Mouse (Mus musculus): ENCODE data around the gene Rps6ka2. TPM values are rescaled to one million over a fixed set of nuclear protein-coding genes. Genes with fewer than 3 reads are reported as not detected.
A peak's percentile ranks its signal among the peaks of the same experiment; 100 is the strongest.

The Rps6ka2 gene
- polyA plus RNA-seq, 1 experiment from 2014 or later, result 37.5 TPM

DNA sequence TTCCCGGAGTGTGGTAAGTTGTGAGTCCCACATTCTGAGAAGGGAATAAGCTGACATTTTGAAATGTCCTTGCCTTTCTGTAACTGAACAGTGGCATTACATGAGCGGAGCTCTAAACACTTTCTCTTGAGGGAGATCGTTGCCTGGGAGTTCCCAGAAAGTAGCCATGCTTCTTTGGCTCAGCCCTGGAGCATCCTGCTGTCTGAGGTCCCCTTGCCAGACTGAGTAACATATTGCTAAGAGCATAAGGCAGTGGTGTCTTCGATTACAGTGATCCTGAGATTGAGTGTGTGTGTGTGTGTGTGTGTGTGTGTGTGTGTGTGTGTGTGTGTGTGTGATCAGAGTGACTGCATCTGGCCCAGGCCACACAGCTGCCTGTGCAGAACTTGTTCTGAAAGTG lies 61.4 kb downstream of the Rps6ka2 start:
- Histone ChIP-seq H3K36me3 (peaks cover 34% of the 10 kb centered on the region), H3K4me2 (no peak overlapping the region), H3K4me1 (peaks cover 29% of the 10 kb centered on the region), H3K27me3 (replicated peaks) (no peaks in the 10 kb centered on the region), H3K9ac (no peak overlapping the region), H3K27ac (replicated peaks) (no peak overlapping the region), H3K9me3 (no peaks in the 10 kb centered on the region), H3K4me3 (no peak overlapping the region)
- 83% methylated on average over 4 of the region's 4 CpGs for WGBS
- ATAC-seq (ENCODE audit: extremely low read depth, insufficient number of reproducible peaks, low FRiP score, low TSS enrichment), result no peak

DNA sequence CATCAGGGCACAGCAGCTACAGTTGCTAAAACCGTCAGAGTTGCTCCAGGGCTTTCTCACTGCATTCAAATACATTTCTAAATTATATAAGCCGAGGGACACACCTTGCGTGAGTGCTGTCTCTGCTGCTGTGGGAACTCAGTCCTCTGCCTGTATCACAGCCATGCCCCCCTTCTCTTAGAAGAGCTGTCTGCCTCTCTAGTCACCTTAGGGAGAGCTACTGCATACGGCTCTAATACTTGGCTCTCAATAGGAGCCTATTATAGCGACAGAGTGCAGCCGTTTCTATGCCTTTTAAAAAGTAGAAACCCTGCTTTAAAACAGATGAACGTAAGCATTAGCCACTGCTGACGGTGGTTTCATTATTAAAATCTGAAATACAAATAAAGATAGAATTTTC lies 61.9 kb downstream of the Rps6ka2 start:
- Histone ChIP-seq H3K27me3 (replicated peaks) (no peaks in the 10 kb centered on the region), H3K4me3 (no peak overlapping the region), H3K9me3 (no peaks in the 10 kb centered on the region), H3K36me3 (peaks cover 39% of the 10 kb centered on the region), H3K27ac (replicated peaks) (no peak overlapping the region), H3K4me1 (peaks cover 24% of the 10 kb centered on the region), H3K9ac (no peak overlapping the region), H3K4me2 (no peak overlapping the region)
- WGBS, result 80% methylated on average over 8 of the region's 8 CpGs
- ATAC-seq (ENCODE audit: extremely low read depth, insufficient number of reproducible peaks, low FRiP score, low TSS enrichment), result no peak

DNA sequence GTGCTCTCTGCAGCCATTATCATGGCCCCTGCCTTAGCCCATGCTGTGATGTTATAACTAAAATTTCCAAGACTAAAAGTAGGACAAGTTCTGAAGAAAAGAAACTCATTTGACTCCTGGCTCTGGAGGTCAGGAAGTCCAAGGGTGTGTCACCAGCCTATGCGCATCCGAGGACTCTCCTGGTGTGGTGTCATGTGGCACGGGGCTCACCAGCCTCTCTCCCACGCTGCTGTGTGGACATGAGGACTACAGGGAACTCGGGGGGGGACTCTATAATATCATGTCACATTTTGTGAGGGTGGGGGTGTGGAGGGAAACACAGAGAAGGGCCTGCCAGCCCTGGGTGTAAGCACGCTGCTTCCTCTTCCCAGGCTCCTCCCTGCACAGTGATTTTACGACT lies 62.5 kb downstream of the Rps6ka2 start:
- H3K27ac ChIP-seq (replicated peaks), result no peak overlapping the region
- H3K9ac ChIP-seq, result no peak overlapping the region
- 68% methylated on average over 7 of the region's 7 CpGs for WGBS
- H3K9me3 ChIP-seq, result no peaks in the 10 kb centered on the region
- peaks cover 45% of the 10 kb centered on the region for H3K36me3 ChIP-seq
- H3K4me3 ChIP-seq, result no peak overlapping the region
- no peaks in the 10 kb centered on the region for H3K27me3 ChIP-seq (replicated peaks)
- H3K4me1 ChIP-seq, result peaks cover 18% of the 10 kb centered on the region
- no peak for ATAC-seq (ENCODE audit: extremely low read depth, insufficient number of reproducible peaks, low FRiP score, low TSS enrichment)
- no peak overlapping the region for H3K4me2 ChIP-seq

DNA sequence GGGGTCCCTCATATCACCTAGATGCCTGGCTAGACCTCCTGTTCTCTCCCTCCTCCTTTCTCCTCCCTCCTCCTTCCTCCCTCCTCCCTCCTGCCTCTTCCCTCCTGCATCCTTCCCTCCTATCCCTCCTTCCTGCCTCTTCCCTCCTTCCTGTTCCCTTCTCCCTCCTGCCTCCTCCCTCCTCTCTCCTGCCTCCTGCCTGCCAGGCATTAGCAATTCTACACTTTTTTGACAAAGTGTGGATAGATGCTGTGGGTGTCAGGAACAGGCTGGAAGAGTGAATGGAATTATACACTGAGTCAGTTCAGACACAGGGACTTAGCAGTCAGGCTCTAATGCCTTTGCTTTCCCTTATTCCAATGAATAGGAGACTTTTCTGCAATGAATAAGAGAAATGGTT lies 63.3 kb downstream of the Rps6ka2 start:
- Histone ChIP-seq H3K27me3 (replicated peaks) (no peaks in the 10 kb centered on the region), H3K36me3 (peaks cover 53% of the 10 kb centered on the region), H3K4me3 (no peak overlapping the region), H3K9ac (no peak overlapping the region), H3K4me1 (peaks cover 11% of the 10 kb centered on the region), H3K4me2 (no peak overlapping the region), H3K9me3 (no peaks in the 10 kb centered on the region), H3K27ac (replicated peaks) (no peak overlapping the region)
- no peak for ATAC-seq (ENCODE audit: extremely low read depth, insufficient number of reproducible peaks, low FRiP score, low TSS enrichment)

DNA sequence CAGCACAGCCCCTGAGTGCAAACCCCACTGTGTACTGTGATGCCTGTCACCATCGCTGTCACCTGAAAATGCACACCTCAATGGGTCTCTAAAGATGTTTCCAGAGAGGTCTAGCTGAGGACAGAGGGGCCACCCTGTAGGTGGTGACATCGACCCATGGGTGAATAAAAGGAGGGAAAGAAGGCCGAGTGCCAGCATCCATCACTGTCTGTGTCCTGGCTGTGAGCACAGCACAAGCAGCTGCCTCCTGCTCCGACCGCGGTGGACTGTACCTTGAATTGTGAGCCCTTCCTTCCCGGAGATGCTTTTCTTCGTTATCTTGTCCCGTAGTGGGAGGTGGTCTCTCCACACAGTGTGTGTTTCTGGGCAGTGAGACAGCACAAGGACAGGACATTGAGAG lies 67.8 kb downstream of the Rps6ka2 start:
- no peak for ATAC-seq (ENCODE audit: extremely low read depth, insufficient number of reproducible peaks, low FRiP score, low TSS enrichment)

DNA sequence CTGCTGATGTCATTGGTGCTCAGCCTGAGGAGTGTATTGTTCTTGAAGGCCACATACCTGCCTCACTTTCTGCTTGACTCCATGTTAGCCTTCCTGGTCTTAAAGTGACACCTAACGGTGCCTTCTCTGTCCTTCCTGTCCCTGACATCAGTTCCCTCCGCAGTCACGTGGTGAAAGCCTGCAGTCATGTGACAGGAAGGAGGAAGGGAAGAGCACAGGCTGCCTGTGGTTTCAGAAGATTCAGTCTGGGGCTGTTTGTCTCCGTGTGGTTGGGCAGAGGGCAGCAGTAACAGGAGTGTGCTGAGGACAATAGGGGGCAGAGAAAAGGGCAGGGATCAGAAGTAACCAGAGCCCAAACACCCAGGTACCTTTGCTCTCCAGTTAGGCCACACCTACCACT lies 68.9 kb downstream of the Rps6ka2 start:
- no peak overlapping the region for H3K27ac ChIP-seq (replicated peaks)
- no peaks in the 10 kb centered on the region for H3K27me3 ChIP-seq (replicated peaks)
- H3K4me1 ChIP-seq, result no peaks in the 10 kb centered on the region
- H3K9ac ChIP-seq, result no peak overlapping the region
- H3K4me2 ChIP-seq, result no peak overlapping the region
- no peaks in the 10 kb centered on the region for H3K9me3 ChIP-seq
- 62% methylated on average over 4 of the region's 4 CpGs for WGBS
- ATAC-seq (ENCODE audit: extremely low read depth, insufficient number of reproducible peaks, low FRiP score, low TSS enrichment), result no peak
- no peak overlapping the region for H3K4me3 ChIP-seq
- peaks cover 42% of the 10 kb centered on the region for H3K36me3 ChIP-seq

More for the DNA sequence above, 67.8 kb downstream of the Rps6ka2 start:
- no peak overlapping the region for H3K4me3 ChIP-seq
- peaks cover 42% of the 10 kb centered on the region for H3K36me3 ChIP-seq
- H3K27me3 ChIP-seq (replicated peaks), result no peaks in the 10 kb centered on the region
- H3K27ac ChIP-seq (replicated peaks), result no peak overlapping the region
- H3K4me1 ChIP-seq, result no peaks in the 10 kb centered on the region
- no peak overlapping the region for H3K9ac ChIP-seq
- 81% methylated on average over 9 of the region's 9 CpGs for WGBS
- H3K4me2 ChIP-seq, result no peak overlapping the region
- no peaks in the 10 kb centered on the region for H3K9me3 ChIP-seq

DNA sequence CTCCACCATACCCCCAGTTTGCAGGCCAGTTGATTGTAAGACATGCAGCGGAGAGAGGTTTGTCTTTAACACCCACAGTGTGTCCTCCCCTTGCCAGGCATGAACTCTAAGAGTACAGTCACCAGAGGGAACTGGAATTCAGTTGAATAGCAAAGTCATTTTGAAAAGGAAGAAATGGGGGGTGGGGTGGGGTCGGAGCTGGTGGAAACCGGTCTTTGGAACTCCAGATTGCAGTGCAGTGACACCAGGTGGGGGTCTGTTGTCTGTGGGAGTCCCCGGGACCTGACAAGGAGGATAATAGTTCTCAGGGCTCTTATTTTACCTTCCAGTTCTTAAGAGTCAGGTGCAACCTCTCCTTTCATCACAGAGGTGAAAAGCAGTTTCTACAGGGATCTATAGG lies 70.6 kb downstream of the Rps6ka2 start:
- Histone ChIP-seq H3K9me3 (no peaks in the 10 kb centered on the region), H3K27ac (replicated peaks) (no peak overlapping the region), H3K27me3 (replicated peaks) (no peaks in the 10 kb centered on the region), H3K9ac (no peak overlapping the region), H3K4me1 (peaks cover 10% of the 10 kb centered on the region), H3K4me2 (no peak overlapping the region), H3K4me3 (no peak overlapping the region), H3K36me3 (peaks cover 38% of the 10 kb centered on the region)
- 74% methylated on average over 4 of the region's 4 CpGs for WGBS
- ATAC-seq (ENCODE audit: extremely low read depth, insufficient number of reproducible peaks, low FRiP score, low TSS enrichment), result no peak

DNA sequence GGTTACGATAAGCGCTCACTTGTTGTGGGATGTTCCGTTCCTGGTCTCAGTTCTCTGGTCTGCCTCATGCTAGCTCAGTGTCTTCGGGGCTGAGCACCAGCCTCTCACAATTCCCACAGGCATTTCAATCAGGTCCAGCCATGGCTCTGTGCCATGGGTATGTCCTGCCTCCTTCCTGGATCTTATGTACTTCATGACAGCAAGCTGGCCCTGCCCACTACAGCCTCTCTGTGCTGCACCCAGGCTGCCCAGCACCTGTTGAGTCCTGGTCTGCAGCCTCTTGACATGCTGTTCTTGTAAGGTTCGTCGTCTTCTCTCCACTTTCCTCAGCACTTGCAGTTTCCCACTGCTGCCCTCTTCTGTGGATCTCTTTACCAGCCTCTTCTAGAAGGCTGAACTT lies 75.2 kb downstream of the Rps6ka2 start:
- no peaks in the 10 kb centered on the region for H3K27me3 ChIP-seq (replicated peaks)
- no peak overlapping the region for H3K4me3 ChIP-seq
- H3K27ac ChIP-seq (replicated peaks), result no peak overlapping the region
- WGBS, result 79% methylated on average over 6 of the region's 6 CpGs
- peaks cover 10% of the 10 kb centered on the region for H3K4me1 ChIP-seq
- H3K9ac ChIP-seq, result 0 out of 2 replicates have a peak overlapping the region, but pooled peaks have one; percentile 5
- no peaks in the 10 kb centered on the region for H3K9me3 ChIP-seq
- H3K4me2 ChIP-seq, result no peak overlapping the region
- H3K36me3 ChIP-seq, result peaks cover 33% of the 10 kb centered on the region
- no peak for ATAC-seq (ENCODE audit: extremely low read depth, insufficient number of reproducible peaks, low FRiP score, low TSS enrichment)

DNA sequence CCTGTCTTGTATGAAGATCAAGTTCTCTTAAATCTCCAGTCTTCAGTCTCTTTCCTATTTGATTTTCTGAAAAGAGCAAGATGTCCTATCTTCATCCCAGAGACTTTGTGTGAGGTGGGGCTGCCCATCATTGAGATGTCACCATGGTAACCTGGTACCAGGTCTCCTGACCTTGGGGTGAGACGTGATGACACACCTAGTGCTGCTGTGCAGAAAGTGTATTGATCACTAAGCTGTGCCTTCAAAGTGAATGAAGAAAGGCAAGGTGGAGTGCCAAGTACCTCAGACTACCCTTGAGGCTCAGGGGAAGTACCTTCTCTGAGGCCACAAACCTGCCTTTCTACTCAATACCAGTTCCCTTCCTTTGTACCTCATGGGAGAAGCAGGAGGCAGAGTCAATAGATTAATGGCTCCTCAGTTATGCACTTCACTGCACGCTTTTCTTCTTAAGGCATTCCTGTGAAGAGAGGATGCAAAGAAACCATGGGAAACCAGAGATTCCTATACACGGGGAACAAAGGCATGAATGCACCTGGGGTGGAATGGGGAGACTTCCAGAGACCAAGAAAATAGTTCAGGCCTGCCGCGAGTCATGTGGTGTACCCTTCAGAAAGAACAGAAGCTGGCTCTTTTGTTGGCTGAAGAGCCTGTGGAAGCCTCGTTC lies 77.1 kb downstream of the Rps6ka2 start:
- H3K27me3 ChIP-seq (replicated peaks), result no peaks in the 10 kb centered on the region
- no peaks in the 10 kb centered on the region for H3K9me3 ChIP-seq
- no peak overlapping the region for H3K27ac ChIP-seq (replicated peaks)
- no peak overlapping the region for H3K9ac ChIP-seq
- WGBS, result 80% methylated on average over 6 of the region's 6 CpGs
- H3K4me3 ChIP-seq, result no peak overlapping the region
- H3K4me1 ChIP-seq, result peaks cover 10% of the 10 kb centered on the region
- H3K4me2 ChIP-seq, result no peak overlapping the region
- H3K36me3 ChIP-seq, result peaks cover 50% of the 10 kb centered on the region
- no peak for ATAC-seq (ENCODE audit: extremely low read depth, insufficient number of reproducible peaks, low FRiP score, low TSS enrichment)

DNA sequence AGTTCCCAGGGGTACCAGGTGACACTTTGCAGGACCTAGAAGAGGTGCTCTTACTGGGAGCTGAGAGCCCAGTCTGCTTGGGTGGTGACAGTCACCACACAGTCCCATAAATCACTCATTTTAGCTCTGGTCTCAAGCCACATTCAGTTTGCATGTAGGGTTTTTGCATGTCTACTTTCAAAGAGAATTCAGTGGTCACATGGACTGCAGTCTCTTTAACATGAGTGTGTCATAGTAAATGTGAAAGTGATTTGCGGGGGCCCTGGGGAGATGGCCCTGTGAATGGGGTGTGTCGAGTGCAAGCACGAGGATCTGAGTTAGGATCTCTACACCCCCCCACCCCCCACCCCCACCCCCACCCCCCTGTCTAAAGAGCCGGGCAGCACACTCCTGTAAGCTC lies 80.5 kb downstream of the Rps6ka2 start:
- H3K36me3 ChIP-seq, result peaks cover 77% of the 10 kb centered on the region
- no peaks in the 10 kb centered on the region for H3K9me3 ChIP-seq
- H3K27me3 ChIP-seq (replicated peaks), result no peaks in the 10 kb centered on the region
- ATAC-seq (ENCODE audit: extremely low read depth, insufficient number of reproducible peaks, low FRiP score, low TSS enrichment), result no peak
- H3K4me2 ChIP-seq, result no peak overlapping the region
- H3K4me1 ChIP-seq, result no peaks in the 10 kb centered on the region
- 70% methylated on average over 4 of the region's 4 CpGs for WGBS
- H3K9ac ChIP-seq, result no peak overlapping the region
- no peak overlapping the region for H3K27ac ChIP-seq (replicated peaks)
- H3K4me3 ChIP-seq, result no peak overlapping the region

DNA sequence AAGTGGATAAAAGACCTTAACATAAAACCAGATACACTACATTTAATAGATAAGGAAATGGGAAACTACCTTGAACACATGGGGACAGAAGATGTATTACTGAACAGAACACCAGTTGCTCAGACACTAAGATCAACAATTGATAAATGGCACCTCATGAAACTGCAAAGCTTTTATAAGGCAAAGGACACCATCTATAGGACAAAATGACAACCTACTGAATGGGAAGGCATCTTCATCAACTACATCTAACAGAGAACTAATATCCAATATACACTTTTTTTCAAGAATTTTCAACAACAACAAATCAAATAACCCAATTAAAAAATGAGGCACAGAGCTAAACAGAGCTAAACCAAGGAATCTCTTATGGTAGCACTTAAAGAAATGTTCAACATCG lies 87.3 kb downstream of the Rps6ka2 start:
- WGBS, result 47% methylated on average over 1 of the region's 1 CpGs
- H3K27me3 ChIP-seq (replicated peaks), result no peaks in the 10 kb centered on the region
- H3K36me3 ChIP-seq, result peaks cover 51% of the 10 kb centered on the region
- peaks cover 45% of the 10 kb centered on the region for H3K4me1 ChIP-seq
- no peak overlapping the region for H3K27ac ChIP-seq (replicated peaks)
- no peak overlapping the region for H3K4me2 ChIP-seq
- no peak overlapping the region for H3K9ac ChIP-seq
- ATAC-seq (ENCODE audit: extremely low read depth, insufficient number of reproducible peaks, low FRiP score, low TSS enrichment), result no peak
- H3K4me3 ChIP-seq, result no peak overlapping the region
- no peaks in the 10 kb centered on the region for H3K9me3 ChIP-seq

DNA sequence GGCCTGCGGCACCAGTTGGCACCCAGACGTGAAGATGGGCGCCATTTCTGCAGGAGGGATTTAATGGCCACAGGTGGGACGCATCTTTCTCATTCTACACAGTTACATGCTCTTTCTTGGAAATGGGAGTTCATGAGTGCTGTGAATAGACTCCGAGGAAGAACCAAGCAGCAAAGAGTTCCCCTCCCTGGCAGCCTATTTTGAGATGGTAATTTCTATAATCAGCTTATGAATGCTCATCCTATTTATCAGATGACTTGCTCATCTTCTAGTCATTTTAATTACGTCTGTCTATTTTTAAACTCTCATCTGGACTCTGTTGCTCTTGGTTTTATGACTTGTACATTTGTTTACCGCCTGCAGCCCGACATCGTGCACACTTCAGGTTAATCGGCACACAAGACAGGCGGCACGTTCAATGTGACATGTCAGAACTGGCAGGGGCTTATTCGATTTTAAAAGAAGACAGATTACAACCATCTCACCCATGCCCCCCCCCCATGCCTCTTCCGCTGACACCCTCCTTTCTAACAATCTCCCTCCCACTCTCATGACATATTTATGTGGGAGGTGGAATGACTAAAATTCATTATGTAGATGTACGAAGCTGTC lies 88.9 kb downstream of the Rps6ka2 start:
- peak overlapping the region; percentile 77; the same call in 1 of the 2 replicates for H3K27ac ChIP-seq (replicated peaks)
- peaks cover 54% of the 10 kb centered on the region for H3K36me3 ChIP-seq

More for the DNA sequence above, 88.9 kb downstream of the Rps6ka2 start:
- 69% methylated on average over 15 of the region's 15 CpGs for WGBS
- no peak overlapping the region for H3K4me3 ChIP-seq
- no peak overlapping the region for H3K9ac ChIP-seq
- ATAC-seq (ENCODE audit: extremely low read depth, insufficient number of reproducible peaks, low FRiP score, low TSS enrichment), result no peak
- H3K27me3 ChIP-seq (replicated peaks), result no peaks in the 10 kb centered on the region
- peaks cover 60% of the 10 kb centered on the region for H3K4me1 ChIP-seq
- H3K9me3 ChIP-seq, result no peaks in the 10 kb centered on the region
- no peak overlapping the region for H3K4me2 ChIP-seq
